Mouse (Mus musculus) lung, postnatal 0 days (tissue): ENCODE data around the gene Prr30.

Experiments
- CTCF ChIP-seq: IDR thresholded peaks from 2 replicates; pipeline ENCODE4 v1.5.1; 2016; ENCODE audit warnings: antibody characterized with exemption, mild to moderate bottlenecking
- EP300 ChIP-seq: IDR thresholded peaks from 2 replicates; pipeline ENCODE4 v1.6.1; 2016; ENCODE audit warnings: antibody characterized with exemption, mild to moderate bottlenecking, control low read depth

DNA sequence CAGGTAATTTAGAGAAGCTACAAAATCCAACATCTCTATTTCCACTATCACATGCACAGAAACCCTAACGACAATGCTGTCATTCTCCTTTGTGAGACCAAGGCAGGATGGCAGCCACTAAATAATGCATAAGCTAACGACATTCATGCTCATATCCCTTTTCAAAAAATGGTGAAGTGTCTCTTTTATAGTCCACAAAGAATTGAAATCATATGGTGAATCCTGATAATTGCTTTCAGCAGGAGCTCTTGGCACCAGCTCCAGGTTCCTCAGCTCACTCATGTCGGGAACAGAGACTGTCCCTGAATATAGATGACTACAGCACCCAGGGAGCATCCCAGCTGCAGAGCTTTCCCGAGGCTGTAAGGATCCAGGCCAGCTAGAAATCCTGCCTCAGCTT, 28.9 kb upstream of the Prr30 start:
- no peak for TF ChIP-seq EP300
- no peak for TF ChIP-seq CTCF
